8 mouse cellular contexts compared by ENCODE assay signal in the genomic region with DNA sequence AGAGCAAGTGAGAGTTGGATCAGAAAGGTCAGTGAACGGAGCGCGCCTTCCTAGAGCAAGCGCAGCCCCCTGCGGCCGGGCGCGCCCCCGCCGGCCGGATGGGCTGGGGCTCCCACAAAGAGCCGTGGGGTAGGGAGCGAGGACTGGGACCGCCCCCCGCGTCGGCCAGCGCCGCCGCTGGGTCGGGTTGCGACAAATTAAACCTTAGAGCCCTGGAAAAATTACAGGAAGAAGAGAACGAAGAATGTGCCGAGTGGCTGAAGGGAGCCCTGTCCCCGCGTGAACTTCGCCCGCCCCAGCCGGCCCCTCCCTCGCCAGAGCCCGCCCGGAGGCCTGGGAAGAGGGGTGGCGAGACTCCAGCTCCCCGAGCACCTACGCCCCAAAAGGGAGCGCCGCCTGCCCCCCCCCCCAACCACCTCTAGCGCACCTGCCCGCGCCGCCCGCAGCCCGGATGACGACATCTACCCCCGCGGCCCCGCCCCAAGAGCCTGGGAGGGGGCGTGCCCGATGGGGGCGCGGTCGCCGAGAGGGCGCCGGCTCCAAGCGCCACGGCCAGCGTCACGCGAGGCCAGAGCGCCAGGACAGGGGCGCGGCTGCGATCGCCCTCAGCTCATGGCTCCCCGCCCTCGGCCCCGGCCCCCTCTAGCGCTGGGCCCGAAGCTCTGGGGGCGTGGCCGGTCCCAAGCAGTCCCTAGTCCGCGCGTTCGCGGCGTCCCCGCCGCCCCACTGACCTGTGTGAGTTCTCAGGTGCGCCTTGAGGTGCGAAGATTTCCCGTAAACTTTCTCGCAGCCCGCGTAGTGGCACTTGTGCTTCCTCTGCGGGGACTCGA. TPM values are rescaled to one million over a fixed set of nuclear protein-coding genes. Genes with fewer than 3 reads are reported as not detected.
DNase-seq lines count a peak whose midpoint lies in the region; ATAC-seq and TF ChIP-seq lines count a peak whose summit lies in the region.

No protein-coding gene starts in this region.

- peak; percentile 30 for TF ChIP-seq CTCF in layer of hippocampus, adult 2 months (conservative IDR thresholded peaks at IDR 0.05)
- TF ChIP-seq CTCF in intestine, postnatal 0 days (IDR thresholded peaks at IDR 0.05; ENCODE audit: low read depth): peak; percentile 51

- H3K27me3 ChIP-seq in intestine, postnatal 0 days (replicated peaks; ENCODE audit: control insufficient read depth, insufficient read depth, low read length): no peaks in the 10 kb centered on the region
- no peaks in the 10 kb centered on the region for H3K27me3 ChIP-seq in liver, embryonic 12.5 days (replicated peaks)
- H3K27me3 ChIP-seq in myocyte (ENCODE audit: control insufficient read depth, insufficient read depth, insufficient read length): no peaks in the 10 kb centered on the region
- no peaks in the 10 kb centered on the region for H3K27me3 ChIP-seq in stomach, embryonic 15.5 days (replicated peaks)

- peaks cover 45% of the 10 kb centered on the region for H3K79me2 ChIP-seq in myocyte (ENCODE audit: control insufficient read depth, insufficient read depth)

- H3ac ChIP-seq in myocyte (ENCODE audit: control insufficient read depth, insufficient read length): peak overlapping the region; percentile 99

- WGBS in intestine, postnatal 0 days: under 1% methylated on average over 69 of the region's 88 CpGs
- under 1% methylated on average over 75 of the region's 88 CpGs for WGBS in liver, embryonic 12.5 days (ENCODE audit: insufficient replicate concordance)
- under 1% methylated on average over 83 of the region's 88 CpGs for WGBS in stomach, embryonic 15.5 days

- peak overlapping the region; percentile 95 for H3K4me2 ChIP-seq in intestine, postnatal 0 days (replicated peaks; ENCODE audit: low read depth)
- H3K4me2 ChIP-seq in liver, embryonic 12.5 days: peak overlapping the region; percentile 100
- peak overlapping the region; percentile 74 for H3K4me2 ChIP-seq in myocyte (ENCODE audit: low read depth)
- H3K4me2 ChIP-seq in stomach, embryonic 15.5 days: peak overlapping the region; percentile 92

- TF ChIP-seq POLR2A in myocyte (IDR thresholded peaks at IDR 0.05; ENCODE audit: insufficient read length, low read depth): peak; percentile 88

- peak overlapping the region; percentile 100 for H3K27ac ChIP-seq in layer of hippocampus, adult 2 months
- peak overlapping the region; percentile 100 for H3K27ac ChIP-seq in intestine, postnatal 0 days (ENCODE audit: low read depth, low read length)
- H3K27ac ChIP-seq in liver, embryonic 12.5 days: peak overlapping the region; percentile 96
- H3K27ac ChIP-seq in stomach, embryonic 15.5 days: peak overlapping the region; percentile 94

- peak; percentile 29 to 53 for DNase-seq in layer of hippocampus, adult 2 months (ENCODE audit: low spot score in 2 of 2)
- no peak for DNase-seq in layer of hippocampus, adult 9-10 months (ENCODE audit: low spot score)
- DNase-seq in embryo, embryonic 10 days (ENCODE audit: low spot score): peak; percentile 82

- no peaks in the 10 kb centered on the region for H3K36me3 ChIP-seq in intestine, postnatal 0 days (ENCODE audit: control insufficient read depth, insufficient read depth)
- H3K36me3 ChIP-seq in liver, embryonic 12.5 days: no peaks in the 10 kb centered on the region
- H3K36me3 ChIP-seq in myocyte (ENCODE audit: control insufficient read depth, insufficient read depth): no peaks in the 10 kb centered on the region
- no peaks in the 10 kb centered on the region for H3K36me3 ChIP-seq in stomach, embryonic 15.5 days

- peak; percentile 16 for ATAC-seq in granulocyte monocyte progenitor cell, adult 5-6 weeks (replicated peaks; ENCODE audit: poor library complexity, severe bottlenecking)
- ATAC-seq in intestine, postnatal 0 days: peak; percentile 66
- peak; percentile 19 for ATAC-seq in liver, embryonic 12.5 days
- peak; percentile 25 for ATAC-seq in stomach, embryonic 15.5 days (ENCODE audit: insufficient read depth, low FRiP score, low read depth)

- H3K4me3 ChIP-seq in layer of hippocampus, adult 2 months: peak overlapping the region; percentile 94
- H3K4me3 ChIP-seq in intestine, postnatal 0 days (ENCODE audit: low read depth, low read length): peak overlapping the region; percentile 80
- peak overlapping the region; percentile 75 for H3K4me3 ChIP-seq in liver, embryonic 12.5 days
- H3K4me3 ChIP-seq in myocyte: peak overlapping the region; percentile 88
- peak overlapping the region; percentile 85 for H3K4me3 ChIP-seq in stomach, embryonic 15.5 days (replicated peaks)

- H3K9ac ChIP-seq in intestine, postnatal 0 days (ENCODE audit: low read depth, low read length): peak overlapping the region; percentile 92
- H3K9ac ChIP-seq in liver, embryonic 12.5 days: peak overlapping the region; percentile 92
- peak overlapping the region; percentile 86 for H3K9ac ChIP-seq in stomach, embryonic 15.5 days

- H3K4me1 ChIP-seq in intestine, postnatal 0 days (replicated peaks; ENCODE audit: control insufficient read depth, insufficient read depth, low read length): 0 out of 2 replicates have a peak, but pooled peaks cover 3% of the 10 kb centered on the region
- H3K4me1 ChIP-seq in liver, embryonic 12.5 days: peaks cover 82% of the 10 kb centered on the region
- peaks cover 15% of the 10 kb centered on the region; the same call in 1 of the 2 replicates for H3K4me1 ChIP-seq in stomach, embryonic 15.5 days

- no peaks in the 10 kb centered on the region for H3K9me3 ChIP-seq in intestine, postnatal 0 days (ENCODE audit: control insufficient read depth)
- no peaks in the 10 kb centered on the region for H3K9me3 ChIP-seq in liver, embryonic 12.5 days (replicated peaks)
- H3K9me3 ChIP-seq in stomach, embryonic 15.5 days: no peaks in the 10 kb centered on the region

TF ChIP-seq in myocyte, 11 proteins besides CTCF, POLR2A, EP300 and RAD21:
- TF ChIP-seq MYOG (IDR thresholded peaks at IDR 0.05; ENCODE audit: control insufficient read depth in 1 of 3, insufficient read depth in 1 of 3, insufficient read length in 2 of 3, low read depth in 2 of 3): peak in 1 of 3 experiments; percentile 70
- no peak for TF ChIP-seq TCF3 (IDR thresholded peaks at IDR 0.05; ENCODE audit: insufficient read length, low read depth)
- no peak for TF ChIP-seq CEBPB (IDR thresholded peaks at IDR 0.05; ENCODE audit: insufficient read depth, poor library complexity, severe bottlenecking)
- TF ChIP-seq POLR2AphosphoS2 (IDR thresholded peaks at IDR 0.05; ENCODE audit: insufficient read length, low read depth): peak; percentile 88
- TF ChIP-seq TCF12 (IDR thresholded peaks at IDR 0.05; ENCODE audit: insufficient read depth, poor library complexity, severe bottlenecking): no peak
- TF ChIP-seq MYOD1 (IDR thresholded peaks at IDR 0.05; ENCODE audit: control insufficient read depth in 1 of 3, insufficient read length in 2 of 3, low read depth in 2 of 3): peak in 2 of 3 experiments; percentile 43 to 46

RNA-seq across cellular contexts. Expression of a gene that starts 1.3 kb away (rescaled TPM):
- total RNA-seq in layer of hippocampus, adult 2 months (2021): 100 to 1,000 TPM; 200 to 216 TPM
- 39.9 and 51.5 TPM in 2 replicates for total RNA-seq in granulocyte monocyte progenitor cell, adult 5-6 weeks (2014; fragmentation: Nextera tagmentation)
- total RNA-seq in granulocyte monocyte progenitor cell, adult 5-6 weeks (2017): 11.6 and 24.0 TPM in 2 replicates
- 19.3 and 24.5 TPM in 2 replicates for polyA plus RNA-seq in intestine, postnatal 0 days (2015; fragmentation: Nextera tagmentation; extraction: Ambion mirVana)
- polyA plus RNA-seq in liver, embryonic 12.5 days (2016; fragmentation: Nextera tagmentation; extraction: Ambion mirVana): 17.7 and 20.8 TPM in 2 replicates
- 30.4 TPM for polyA plus RNA-seq in myocyte (2012; fragmentation: generic; extraction: Trizol)
- polyA plus RNA-seq in stomach, embryonic 15.5 days (2015; fragmentation: Nextera tagmentation; extraction: Ambion mirVana): 31.0 and 32.3 TPM in 2 replicates

RNA-seq across cellular contexts. Expression of a gene that starts 20.8 kb away (rescaled TPM):
- total RNA-seq in layer of hippocampus, adult 2 months (2021): not detected
- total RNA-seq in granulocyte monocyte progenitor cell, adult 5-6 weeks (2014; fragmentation: Nextera tagmentation): not detected in 2 replicates
- total RNA-seq in granulocyte monocyte progenitor cell, adult 5-6 weeks (2017): not detected in 2 replicates
- not detected in 2 replicates for polyA plus RNA-seq in intestine, postnatal 0 days (2015; fragmentation: Nextera tagmentation; extraction: Ambion mirVana)
- not detected in 2 replicates for polyA plus RNA-seq in liver, embryonic 12.5 days (2016; fragmentation: Nextera tagmentation; extraction: Ambion mirVana)
- polyA plus RNA-seq in myocyte (2012; fragmentation: generic; extraction: Trizol): 0.17 TPM
- 0.17 TPM in 1 of 2 replicates, not detected in the other for polyA plus RNA-seq in stomach, embryonic 15.5 days (2015; fragmentation: Nextera tagmentation; extraction: Ambion mirVana)

Comparison
In these comparisons a context has a peak if more than half of its experiments do, and no peak if none do; other contexts are left out.
1. ATAC-seq: peak in every context shown above with its lines; median percentile 66 in intestine, postnatal 0 days; 25 in stomach, embryonic 15.5 days; 19 in liver, embryonic 12.5 days; 16 in granulocyte monocyte progenitor cell, adult 5-6 weeks.